Mouse (Mus musculus): ENCODE measurements around the gene Ccdc33. TPM values are rescaled to one million over a fixed set of nuclear protein-coding genes. Genes with fewer than 3 reads are reported as not detected.

Ccdc33 gene
- total RNA-seq, 2 experiments from 2014 or later, result not detected

- H3K27ac ChIP-seq, result no peak within 1 kb of the TSS
- no peak for DNase-seq
- intact Hi-C loops (cut with DNase I), result no loop called here
- H3K4me3 ChIP-seq, result no peak within 1 kb of the TSS
- TF ChIP-seq CTCF (IDR thresholded peaks at IDR 0.05), result no peak
Measured at GRCm38 (mm10) chr9:58005753-58006461, 112.7 kb downstream of the Ccdc33 start, which contains the start of gene Cyp11a1. TSS of gene Cyp11a1 (plus strand) at chr9:58006411.

GRCm38 (mm10) chr9:58003272-58003671 is 115.4 kb downstream of the Ccdc33 start:
- H3K4me3 ChIP-seq, result no peak overlapping the region
- intact Hi-C loops (cut with DNase I), result no loop called here
- no peak for TF ChIP-seq CTCF (IDR thresholded peaks at IDR 0.05)
- DNase-seq, result no peak
- H3K27ac ChIP-seq, result no peak overlapping the region

DNA sequence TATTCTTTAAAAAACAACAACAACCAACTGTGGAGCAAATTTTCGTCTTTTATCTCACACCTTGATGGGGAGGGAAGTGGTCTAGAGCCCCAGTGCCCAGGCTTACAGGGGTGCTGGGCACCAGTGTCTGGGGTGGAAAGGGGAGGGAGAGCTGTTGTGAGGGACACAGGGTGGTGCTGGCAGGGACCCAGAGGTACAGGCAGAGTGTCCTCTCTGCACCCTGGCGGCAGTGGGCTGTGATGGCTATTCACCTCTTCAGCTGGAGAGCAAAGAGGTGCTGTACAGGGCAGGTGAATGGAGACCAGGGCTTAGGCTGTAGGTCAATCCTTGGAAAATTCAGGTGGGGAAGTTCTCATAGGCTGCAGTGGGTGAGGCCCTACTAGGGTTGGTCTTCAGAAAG is 118.9 kb downstream of the Ccdc33 start:
- intact Hi-C loops (cut with DNase I), result no loop called here
- no peak for DNase-seq
- no peak for TF ChIP-seq CTCF (IDR thresholded peaks at IDR 0.05)
- no peak overlapping the region for H3K27ac ChIP-seq
- H3K4me3 ChIP-seq, result no peak overlapping the region

DNA sequence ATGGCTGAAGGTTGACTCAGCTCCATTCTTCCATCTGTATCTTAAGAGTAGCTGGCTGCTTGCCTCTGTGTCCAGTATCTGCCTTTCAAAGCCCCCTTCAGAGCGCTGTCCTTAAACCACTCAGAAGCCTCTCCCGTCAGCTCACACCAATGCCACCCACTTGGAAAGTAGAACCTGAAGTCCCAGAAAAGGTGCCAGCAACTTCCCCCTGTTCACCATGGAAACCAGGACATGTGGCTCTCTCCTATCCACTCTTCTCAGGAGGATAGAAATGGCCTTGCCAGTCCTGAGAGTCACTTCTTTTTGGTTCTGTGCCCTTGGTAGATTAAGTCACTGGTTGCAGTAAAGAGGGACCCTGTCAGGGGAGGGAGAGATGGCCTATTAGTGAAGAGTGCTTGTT is 119.9 kb downstream of the Ccdc33 start:
- Histone ChIP-seq H3K4me3 (no peak overlapping the region), H3K27ac (no peak overlapping the region)
- no peak for TF ChIP-seq CTCF (IDR thresholded peaks at IDR 0.05)
- no peak for DNase-seq
- intact Hi-C loops (cut with DNase I), result loop anchor here (1.0 kb wide), 1 partner anchor 136 kb away; no protein-coding TSS in a partner anchor

- peak; percentile 77 for TF ChIP-seq CTCF (IDR thresholded peaks at IDR 0.05)
- intact Hi-C loops (cut with DNase I), result loop anchor here (1.0 kb wide), 1 partner anchor 136 kb away; no protein-coding TSS in a partner anchor
- peak overlapping the region; percentile 48 for H3K4me3 ChIP-seq
- H3K27ac ChIP-seq, result no peak overlapping the region
- DNase-seq, result peak; percentile 50
Measured at GRCm38 (mm10) chr9:57998032-57998659, 120.5 kb downstream of the Ccdc33 start.

- TF ChIP-seq CTCF (IDR thresholded peaks at IDR 0.05), result no peak
- H3K4me3 ChIP-seq, result no peak overlapping the region
- intact Hi-C loops (cut with DNase I), result loop anchor here (1.0 kb wide), 2 partner anchors 62 to 135 kb away; no protein-coding TSS in a partner anchor
- no peak overlapping the region for H3K27ac ChIP-seq
- DNase-seq, result no peak
Measured at GRCm38 (mm10) chr9:57997511-57998031, 121.1 kb downstream of the Ccdc33 start.

DNA sequence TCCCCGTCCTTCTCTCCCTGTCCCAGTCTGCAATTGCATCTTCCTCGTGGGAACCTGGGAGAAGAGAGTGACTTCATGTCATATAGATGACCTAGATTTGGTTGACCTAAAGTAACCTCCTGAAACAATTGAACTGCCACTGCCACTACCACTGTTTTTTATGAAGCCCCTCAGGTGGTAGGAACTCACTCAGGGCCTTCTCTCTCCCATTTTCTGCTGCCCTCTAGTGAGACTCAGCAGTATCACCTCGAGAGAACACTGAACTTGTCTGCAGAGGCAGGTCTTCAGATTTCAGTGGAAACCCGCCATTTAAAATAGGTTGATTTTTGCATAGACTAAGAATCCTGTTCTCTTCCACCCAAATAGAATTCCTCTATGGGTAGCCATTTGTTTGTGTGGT is 123.3 kb downstream of the Ccdc33 start:
- intact Hi-C loops (cut with DNase I), result no loop called here
- Histone ChIP-seq H3K27ac (no peak overlapping the region), H3K4me3 (no peak overlapping the region)
- DNase-seq, result no peak
- peak; percentile 69 for TF ChIP-seq CTCF (IDR thresholded peaks at IDR 0.05)

DNA sequence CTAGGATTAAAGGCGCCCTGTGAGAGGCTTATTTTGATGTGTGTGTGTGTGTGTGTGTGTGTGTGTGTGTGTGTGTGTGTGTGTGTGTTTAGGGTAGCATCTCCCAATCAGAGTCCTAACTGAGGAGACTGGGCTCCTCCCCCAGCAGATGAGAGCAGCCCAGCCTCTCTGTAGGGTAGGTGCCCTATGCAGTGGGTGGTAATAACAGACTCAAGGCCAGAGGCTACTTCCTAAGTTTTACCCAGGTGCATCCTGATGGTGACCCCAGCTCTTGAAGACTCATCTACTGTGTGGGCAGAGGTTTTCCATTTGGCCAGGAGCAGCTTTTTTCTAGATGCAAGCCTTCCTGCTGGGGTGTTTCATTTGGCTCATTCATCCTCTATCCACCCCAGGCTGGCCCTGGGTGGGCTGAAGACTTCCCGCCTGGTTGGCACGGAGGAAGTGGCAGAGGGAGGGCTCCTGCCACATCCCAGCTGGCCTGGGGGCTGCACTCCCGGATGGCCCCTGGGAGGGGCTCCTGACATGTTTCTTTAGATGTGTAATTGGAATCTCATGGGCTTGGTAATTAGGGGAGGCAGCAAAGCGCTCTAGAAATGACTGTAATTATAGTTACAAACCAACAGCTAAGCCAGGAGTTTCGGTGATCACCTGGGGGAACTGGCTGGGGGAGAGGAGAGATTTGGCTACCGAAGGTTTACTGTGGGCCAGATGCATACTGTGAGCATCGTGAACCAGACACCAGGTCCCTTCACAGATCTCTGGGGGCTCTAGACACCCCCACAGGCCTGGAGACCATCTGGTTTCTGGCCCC is 125.6 kb downstream of the Ccdc33 start:
- no peak for TF ChIP-seq CTCF (IDR thresholded peaks at IDR 0.05)
- intact Hi-C loops (cut with DNase I), result no loop called here
- no peak for DNase-seq
- no peak overlapping the region for H3K27ac ChIP-seq
- no peak overlapping the region for H3K4me3 ChIP-seq

DNA sequence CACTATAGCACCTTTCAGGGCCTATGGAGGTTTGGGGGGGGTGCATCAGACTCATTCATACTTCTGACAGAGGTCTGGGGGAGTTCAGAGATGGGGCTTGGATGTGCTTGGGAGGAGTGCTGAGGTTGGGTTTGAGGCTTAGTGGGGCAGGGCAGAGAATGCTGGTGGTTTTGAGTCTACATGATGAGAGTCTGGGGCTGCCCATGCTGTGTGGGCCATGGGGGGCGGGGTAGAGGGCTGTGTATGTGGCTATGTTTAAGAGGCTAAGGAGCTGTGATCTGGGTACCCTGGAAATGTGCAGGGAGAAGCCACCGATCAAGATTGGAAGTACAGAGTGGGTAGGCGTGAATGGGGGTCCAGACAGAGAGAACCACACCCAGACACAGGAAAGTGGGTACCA is 126.6 kb downstream of the Ccdc33 start:
- no peak for TF ChIP-seq CTCF (IDR thresholded peaks at IDR 0.05)
- Histone ChIP-seq H3K4me3 (no peak overlapping the region), H3K27ac (no peak overlapping the region)
- intact Hi-C loops (cut with DNase I), result no loop called here
- no peak for DNase-seq

GRCm38 (mm10) chr9:57990438-57991110 is 128.0 kb downstream of the Ccdc33 start:
- Histone ChIP-seq H3K27ac (peak overlapping the region; percentile 38; the same call in 1 of the 2 replicates), H3K4me3 (no peak overlapping the region)
- DNase-seq, result peak; percentile 62
- intact Hi-C loops (cut with DNase I), result loop anchor here (1.0 kb wide), 1 partner anchor 46 kb away; no protein-coding TSS in a partner anchor
- peak; percentile 88 for TF ChIP-seq CTCF (IDR thresholded peaks at IDR 0.05)

DNA sequence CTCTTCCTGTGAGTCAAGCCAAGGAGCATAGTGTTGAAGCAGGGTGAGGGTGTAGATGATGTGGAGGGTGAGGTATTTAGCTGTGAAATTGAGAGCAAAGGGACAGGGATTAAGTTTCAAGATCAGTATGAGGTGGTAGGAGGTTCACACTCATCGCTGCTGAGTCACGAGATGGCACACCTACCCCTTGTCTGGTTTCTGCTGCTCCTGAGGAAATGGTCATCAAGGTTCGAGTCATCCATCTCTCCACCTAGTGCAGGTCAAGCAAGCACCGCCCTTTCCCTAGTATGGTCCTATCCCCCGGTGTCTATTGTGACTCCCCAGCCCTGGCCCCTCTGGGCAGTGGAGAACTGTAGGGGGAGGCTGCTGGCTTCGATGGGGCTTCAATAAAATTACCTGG is 129.3 kb downstream of the Ccdc33 start:
- intact Hi-C loops (cut with DNase I), result no loop called here
- TF ChIP-seq CTCF (IDR thresholded peaks at IDR 0.05), result no peak
- Histone ChIP-seq H3K27ac (no peak overlapping the region), H3K4me3 (no peak overlapping the region)
- no peak for DNase-seq

GRCm38 (mm10) chr9:57988098-57988497 is 130.5 kb downstream of the Ccdc33 start:
- no peak for DNase-seq
- intact Hi-C loops (cut with DNase I), result no loop called here
- Histone ChIP-seq H3K27ac (no peak overlapping the region), H3K4me3 (no peak overlapping the region)
- TF ChIP-seq CTCF (IDR thresholded peaks at IDR 0.05), result no peak

Data from gastrocnemius, adult 2 months (tissue).